Mouse (Mus musculus) heart, embryonic 12.5 days (tissue): ENCODE data around the gene Gla. TPM values are rescaled to one million over a fixed set of nuclear protein-coding genes. Genes with fewer than 3 reads are reported as not detected.
"Not testable (repeated sequence)": the region's sequence is repeated elsewhere in the genome, so short reads cannot be mapped to it uniquely, and the experiment has no call there.

Experiments used
- ATAC-seq: fragments of 200-750 bp; cut with Nextera tagmentation; 2 replicates; pipeline ENCODE4 v1.8.0; 2017; ENCODE audit warnings: moderate TSS enrichment, moderate library complexity; ENCODE audit not compliant: insufficient number of reproducible peaks, low FRiP score
- H3K27ac ChIP-seq: fragments of 300-500 bp; sonication (generic); 2 replicates; pipeline ENCODE4 v1.5.1; 2016; ENCODE audit warnings: mild to moderate bottlenecking, moderate library complexity; ENCODE audit not compliant: poor library complexity, severe bottlenecking
- H3K27me3 ChIP-seq: fragments of 300-500 bp; sonication (generic); replicated peaks from 2 replicates; pipeline ENCODE4 v1.6.1; 2016; ENCODE audit warnings: mild to moderate bottlenecking, moderate library complexity
- H3K36me3 ChIP-seq: fragments of 300-500 bp; sonication (generic); 2 replicates; pipeline ENCODE4 v1.6.1; 2016; ENCODE audit warnings: mild to moderate bottlenecking, moderate library complexity
- H3K4me1 ChIP-seq: fragments of 300-500 bp; sonication (generic); replicated peaks from 2 replicates; pipeline ENCODE4 v1.6.1; 2016; ENCODE audit warnings: mild to moderate bottlenecking
- H3K4me2 ChIP-seq: fragments of 300-500 bp; sonication (generic); 2 replicates; pipeline ENCODE4 v1.6.1; 2016; ENCODE audit warnings: mild to moderate bottlenecking, moderate library complexity
- H3K4me3 ChIP-seq: fragments of 300-500 bp; sonication (generic); 2 replicates; pipeline ENCODE4 v1.5.1; 2016; ENCODE audit warnings: mild to moderate bottlenecking
- H3K9ac ChIP-seq: fragments of 300-500 bp; sonication (generic); 2 replicates; pipeline ENCODE4 v1.6.1; 2016; ENCODE audit warnings: mild to moderate bottlenecking, moderate library complexity
- H3K9me3 ChIP-seq: fragments of 300-500 bp; sonication (generic); replicated peaks from 2 replicates; pipeline ENCODE4 v1.6.1; 2016; ENCODE audit warnings: mild to moderate bottlenecking, moderate library complexity
- WGBS: fragments of 180-500 bp; shearing (Covaris S2); methylation state at CpG from one replicate; pipeline ENCODE4 v1.1.7; 2016; 5-methylcytosine and 5-hydroxymethylcytosine counted together
- polyA plus RNA-seq: library from polyadenylated mRNA; unstranded; fragments of >200 nt; fragmentation: Nextera tagmentation; extraction: Ambion mirVana; gene quantifications from 2 replicates; pipeline ENCODE4 v1.2.1, GENCODE M21; 2016

Gla gene
- polyA plus RNA-seq, 1 experiment from 2014 or later = 4.9 TPM

- Histone ChIP-seq H3K9me3 (0 out of 2 replicates have a peak, but pooled peaks cover 2% of the 10 kb centered on the region), H3K27ac (no peak overlapping the region), H3K4me1 (no peaks in the 10 kb centered on the region), H3K27me3 (no peaks in the 10 kb centered on the region), H3K9ac (no peak overlapping the region), H3K36me3 (no peaks in the 10 kb centered on the region), H3K4me3 (no peak overlapping the region), H3K4me2 (no peak overlapping the region)
- no peak for ATAC-seq
- WGBS = 13% methylated on average over 5 of the region's 5 CpGs
Observed at GRCm38 (mm10) chrX:134550903-134551302, 50.0 kb downstream of the Gla start.

- 65% methylated on average over 4 of the region's 4 CpGs for WGBS
- Histone ChIP-seq H3K4me3 (no peak overlapping the region), H3K27ac (no peak overlapping the region), H3K4me1 (no peaks in the 10 kb centered on the region), H3K36me3 (no peaks in the 10 kb centered on the region), H3K27me3 (no peaks in the 10 kb centered on the region), H3K9ac (no peak overlapping the region), H3K4me2 (no peak overlapping the region), H3K9me3 (0 out of 2 replicates have a peak, but pooled peaks cover 1% of the 10 kb centered on the region)
- ATAC-seq = no peak
Observed at GRCm38 (mm10) chrX:134547330-134547729, 53.6 kb downstream of the Gla start.

GRCm38 (mm10) chrX:134541955-134542308 is 59.0 kb downstream of the Gla start:
- H3K4me1 ChIP-seq = 0 out of 2 replicates have a peak, but pooled peaks cover 3% of the 10 kb centered on the region
- WGBS = 16% methylated on average over 6 of the region's 6 CpGs
- H3K4me2 ChIP-seq = peak overlapping the region; percentile 61
- H3K4me3 ChIP-seq = peak overlapping the region; percentile 71
- H3K36me3 ChIP-seq = no peaks in the 10 kb centered on the region
- H3K27ac ChIP-seq = peak overlapping the region; percentile 83
- no peaks in the 10 kb centered on the region for H3K9me3 ChIP-seq
- H3K27me3 ChIP-seq = no peaks in the 10 kb centered on the region
- ATAC-seq = no peak
- peak overlapping the region; percentile 86 for H3K9ac ChIP-seq

- 14% methylated on average over 49 of the region's 61 CpGs for WGBS
- H3K27ac ChIP-seq = peak within 1 kb of the TSS; percentile 83
- peak within 1 kb of the TSS; percentile 68 for H3K4me2 ChIP-seq
- H3K27me3 ChIP-seq = no peaks in the 10 kb centered on the region
- ATAC-seq = peak; percentile 89
- no peaks in the 10 kb centered on the region for H3K9me3 ChIP-seq
- peak within 1 kb of the TSS; percentile 86 for H3K9ac ChIP-seq
- H3K36me3 ChIP-seq = 0 out of 2 replicates have a peak, but pooled peaks cover 1% of the 10 kb centered on the region
- H3K4me1 ChIP-seq = 0 out of 2 replicates have a peak, but pooled peaks cover 3% of the 10 kb centered on the region
- H3K4me3 ChIP-seq = peak within 1 kb of the TSS; percentile 71
Observed at GRCm38 (mm10) chrX:134541145-134541954, 59.6 kb downstream of the Gla start, which contains the start of gene Timm8a1. TSS of gene Timm8a1 (minus strand) at chrX:134541865.

GRCm38 (mm10) chrX:134540414-134541135 is 60.4 kb downstream of the Gla start:
- Histone ChIP-seq H3K27ac (peak overlapping the region; percentile 66; the same call in 1 of the 2 replicates), H3K9ac (peak overlapping the region; percentile 86), H3K4me2 (peak overlapping the region; percentile 68), H3K4me1 (0 out of 2 replicates have a peak, but pooled peaks cover 3% of the 10 kb centered on the region), H3K27me3 (no peaks in the 10 kb centered on the region), H3K36me3 (peaks cover 6% of the 10 kb centered on the region), H3K4me3 (peak overlapping the region; percentile 71), H3K9me3 (no peaks in the 10 kb centered on the region)
- WGBS = 19% methylated on average over 12 of the region's 12 CpGs
- ATAC-seq = no peak

GRCm38 (mm10) chrX:134539795-134540194 is 61.1 kb downstream of the Gla start:
- H3K9me3 ChIP-seq, H3K27ac ChIP-seq, H3K36me3 ChIP-seq, ATAC-seq, H3K27me3 ChIP-seq, H3K9ac ChIP-seq, H3K4me1 ChIP-seq: not testable (repeated sequence)
- Histone ChIP-seq H3K4me3 (peak overlapping the region; percentile 71; the same call in 1 of the 2 replicates), H3K4me2 (peak overlapping the region; percentile 68)
- WGBS = 69% methylated on average over 10 of the region's 10 CpGs

Other genes starting within 250 kb of the Gla start
- gene Drp2, start 196.6 kb downstream of the Gla start, polyA plus RNA-seq = 0.87 and 0.95 TPM in 2 replicates
- not detected in 2 replicates for gene Taf7l, start 124.6 kb downstream of the Gla start, polyA plus RNA-seq
- 75.0 and 76.1 TPM in 2 replicates for gene Timm8a1, start 59.3 kb downstream of the Gla start, polyA plus RNA-seq
- 1.2 and 1.3 TPM in 2 replicates for gene Btk, start 17.6 kb downstream of the Gla start, polyA plus RNA-seq
- 287 and 289 TPM in 2 replicates for gene Rpl36a, start 15.5 kb downstream of the Gla start, polyA plus RNA-seq
- gene Hnrnph2, start 54 bp upstream of the Gla start, polyA plus RNA-seq = 124 and 128 TPM in 2 replicates
- gene Armcx4, start 85.4 kb upstream of the Gla start, polyA plus RNA-seq = 5.0 and 5.4 TPM in 2 replicates
- 47.2 and 50.3 TPM in 2 replicates for gene Armcx1, start 116.8 kb upstream of the Gla start, polyA plus RNA-seq
- gene Armcx6, start 150.3 kb upstream of the Gla start, polyA plus RNA-seq = 18.9 and 23.2 TPM in 2 replicates
- 98.1 and 98.3 TPM in 2 replicates for gene Armcx3, start 155.5 kb upstream of the Gla start, polyA plus RNA-seq
- gene Armcx2, start 208.1 kb upstream of the Gla start, polyA plus RNA-seq = 67.0 and 69.1 TPM in 2 replicates